Mouse (Mus musculus): ENCODE data around the gene Pex26.

Pex26 gene

DNA sequence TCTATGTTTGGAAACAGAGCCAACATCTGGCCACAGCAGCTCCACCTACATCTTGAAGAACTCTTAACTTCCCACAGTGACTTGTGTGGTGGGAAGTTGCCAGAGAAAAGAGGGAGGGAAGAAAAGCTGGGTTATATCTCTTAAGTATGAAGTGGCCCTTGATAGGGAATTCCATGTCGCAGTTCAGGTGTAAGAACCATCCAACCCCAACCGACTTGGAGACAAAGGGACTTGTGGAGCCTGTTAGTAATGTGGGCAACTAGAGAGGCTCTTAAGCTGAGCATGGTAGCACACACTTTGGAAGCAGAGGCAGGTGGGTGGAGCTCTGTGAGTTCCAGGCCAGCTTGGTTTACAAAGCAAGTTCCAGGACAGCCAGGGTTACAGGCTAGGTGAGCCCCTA, 26.1 kb downstream of the Pex26 start:
- no peak for DNase-seq (ENCODE audit: low spot score)

DNA sequence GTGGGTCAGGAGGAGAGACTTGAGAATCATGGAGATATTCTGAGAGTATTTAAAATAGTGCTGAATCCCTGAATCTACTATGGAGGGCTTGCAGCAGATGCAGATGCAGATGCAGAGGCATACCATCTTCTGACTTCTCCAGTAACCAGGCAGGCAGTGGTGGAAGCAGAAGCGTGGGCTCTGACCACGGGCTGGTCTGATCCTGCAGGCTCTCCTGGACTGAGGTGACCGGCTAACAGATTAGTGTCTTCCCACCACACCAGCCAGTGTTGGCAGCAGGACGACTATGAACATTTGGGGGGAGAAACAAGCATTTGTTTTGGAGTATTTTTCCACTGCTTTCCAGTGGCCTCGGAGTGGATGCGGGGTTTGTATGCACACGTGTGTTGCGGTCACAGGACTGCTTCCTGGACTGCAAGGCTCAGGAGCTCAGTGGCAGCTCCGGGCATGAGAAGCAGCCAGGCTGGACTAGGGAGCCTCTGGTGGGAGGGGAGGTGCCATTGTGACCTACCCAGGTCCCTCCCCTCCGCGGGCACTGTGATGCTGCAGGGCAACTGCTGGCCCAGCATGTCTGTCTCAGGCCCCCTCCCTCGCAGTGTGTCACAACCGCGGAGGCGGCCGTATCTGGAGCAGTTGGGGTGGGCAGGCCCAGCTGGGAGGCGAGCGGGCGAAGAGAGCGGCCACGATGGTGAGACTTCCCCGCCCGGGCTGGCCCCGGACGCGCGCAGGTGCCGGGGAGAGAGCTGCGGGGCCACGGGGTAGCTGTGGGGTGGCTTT, 26.9 kb downstream of the Pex26 start, which contains the start of gene Tuba8:
TSS of gene Tuba8 (plus strand) at position 548 of the 777 bp plus-strand sequence.
- peak; percentile 49 for DNase-seq (ENCODE audit: low spot score)

DNA sequence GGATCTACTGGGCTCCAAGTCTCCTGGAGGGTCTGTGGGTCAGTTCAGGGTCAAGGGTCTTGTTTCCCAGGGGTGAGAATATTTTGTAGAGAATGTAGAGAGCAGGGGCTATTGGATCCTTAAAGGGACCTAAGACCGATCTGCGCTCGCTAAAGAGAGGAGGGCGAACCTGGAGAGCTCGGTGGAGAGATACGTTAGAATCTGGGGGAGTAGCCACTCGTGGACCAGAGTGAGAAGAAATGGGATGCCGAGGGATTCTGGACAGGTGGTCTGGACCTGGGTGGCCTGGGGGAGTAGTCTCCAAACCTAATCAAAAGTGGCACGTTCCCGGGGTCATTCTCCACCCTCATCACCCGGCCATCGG, 27.4 kb downstream of the Pex26 start:
- DNase-seq (ENCODE audit: low spot score) = peak; percentile 39

DNA sequence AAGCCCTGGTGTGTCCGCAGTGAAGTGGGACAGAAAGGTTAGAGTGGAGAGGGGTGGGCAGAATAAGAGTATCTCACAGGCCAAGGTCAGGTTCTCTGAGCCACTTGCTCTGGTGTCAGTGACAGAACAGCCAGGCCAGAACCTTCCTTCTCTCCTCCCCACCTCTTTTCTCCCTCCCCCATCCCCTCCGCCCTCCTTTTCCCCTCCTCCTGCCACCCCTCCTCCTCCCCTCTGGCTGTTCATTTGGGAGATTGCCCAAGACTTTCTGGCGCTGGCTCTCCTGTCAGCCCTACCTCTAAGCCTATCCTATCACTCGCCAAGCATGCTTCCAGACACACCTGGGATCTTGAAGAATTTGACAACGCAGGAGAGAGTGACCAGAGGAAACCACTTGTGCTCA, 28.3 kb downstream of the Pex26 start:
- no peak for DNase-seq (ENCODE audit: low spot score)

DNA sequence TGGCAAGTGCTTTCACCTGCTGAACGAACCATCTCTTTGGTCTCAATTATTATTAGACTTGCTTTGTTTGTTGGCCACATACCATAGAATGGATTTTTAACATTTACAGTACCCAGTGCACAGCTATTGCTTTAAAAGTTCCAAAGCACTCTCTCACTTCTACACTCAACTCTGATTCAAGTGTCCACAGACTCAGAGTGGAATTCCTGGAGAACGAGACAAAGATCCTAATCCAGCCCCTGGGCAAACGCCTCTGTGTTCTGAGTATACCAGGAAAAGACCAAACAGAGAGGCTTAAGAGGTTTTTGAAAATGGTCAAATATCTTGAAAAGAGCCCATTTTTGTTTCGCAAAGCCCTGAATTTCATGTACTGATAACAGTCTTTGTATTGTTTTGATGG, 29.5 kb downstream of the Pex26 start:
- no peak for DNase-seq (ENCODE audit: low spot score)

DNA sequence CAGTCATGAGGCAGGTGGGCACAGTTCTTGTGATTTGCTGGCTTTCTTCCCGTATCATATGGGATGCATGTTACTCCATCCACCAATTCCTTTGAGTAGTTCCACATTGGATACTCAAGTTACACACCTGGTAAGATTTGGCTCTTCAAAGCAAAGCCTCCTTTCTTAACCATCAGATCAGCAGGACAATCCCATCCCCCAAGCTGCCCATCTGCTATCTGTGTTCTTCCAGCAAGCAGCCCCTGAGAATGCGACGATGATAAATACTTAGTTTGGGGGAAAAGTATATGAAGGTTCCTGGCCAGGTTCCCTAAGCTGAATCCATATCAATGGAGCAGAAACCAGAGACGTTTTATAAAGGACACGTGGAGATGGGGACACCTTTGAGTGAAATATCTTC, 30.8 kb downstream of the Pex26 start:
- no peak for DNase-seq (ENCODE audit: low spot score)

DNA sequence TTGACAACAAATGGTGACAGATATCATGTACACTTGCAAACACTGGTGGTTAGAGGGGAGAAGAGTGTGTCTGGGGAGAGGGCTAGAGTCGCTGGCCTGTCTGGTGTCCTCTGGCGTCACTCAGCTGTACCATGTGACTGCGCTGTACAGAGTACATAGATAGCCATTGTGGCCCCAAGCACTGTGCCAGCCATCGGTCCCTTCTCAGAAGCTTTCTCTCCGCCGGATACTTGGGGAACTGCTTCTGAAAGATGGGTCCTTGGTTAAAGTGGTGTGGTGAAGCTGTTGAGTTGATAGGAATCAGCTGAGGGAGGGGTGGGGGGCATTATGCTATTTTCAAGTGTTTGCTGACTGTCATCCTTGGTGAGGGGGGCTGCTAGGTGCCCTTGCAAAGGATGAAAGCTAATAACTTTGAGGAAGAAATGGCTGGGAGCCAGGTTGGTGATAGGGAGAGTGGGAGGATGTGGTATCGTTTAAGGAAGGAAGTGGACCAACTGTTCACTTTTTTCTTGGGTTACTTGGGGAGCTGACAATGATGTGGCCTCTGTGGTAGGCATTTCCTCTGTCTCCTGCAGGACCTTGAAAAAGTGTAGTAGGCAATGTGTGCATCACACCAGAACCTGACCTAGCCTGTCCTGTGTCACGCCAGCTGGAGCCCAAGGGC, 31.3 kb downstream of the Pex26 start:
- no peak for DNase-seq (ENCODE audit: low spot score)

DNA sequence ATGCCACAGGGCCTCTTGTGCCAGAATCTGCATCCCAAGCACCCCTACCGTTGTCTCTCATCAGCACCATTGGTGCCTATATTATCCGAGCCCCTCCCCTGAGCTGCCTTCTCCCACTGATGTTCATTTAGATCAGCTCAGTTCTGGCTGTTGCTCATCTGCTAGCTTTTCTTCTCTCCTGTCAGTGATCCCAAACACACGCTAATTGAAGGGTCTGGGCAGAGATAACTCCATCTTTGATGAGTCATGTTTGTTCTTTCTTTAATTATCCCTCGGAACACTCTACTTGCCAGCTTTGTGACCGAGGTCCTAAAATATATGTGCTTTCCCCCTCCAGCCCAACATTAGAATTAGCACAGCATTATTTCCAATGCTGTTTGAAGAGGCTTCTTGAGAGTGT, 31.9 kb downstream of the Pex26 start:
- no peak for DNase-seq (ENCODE audit: low spot score)

DNA sequence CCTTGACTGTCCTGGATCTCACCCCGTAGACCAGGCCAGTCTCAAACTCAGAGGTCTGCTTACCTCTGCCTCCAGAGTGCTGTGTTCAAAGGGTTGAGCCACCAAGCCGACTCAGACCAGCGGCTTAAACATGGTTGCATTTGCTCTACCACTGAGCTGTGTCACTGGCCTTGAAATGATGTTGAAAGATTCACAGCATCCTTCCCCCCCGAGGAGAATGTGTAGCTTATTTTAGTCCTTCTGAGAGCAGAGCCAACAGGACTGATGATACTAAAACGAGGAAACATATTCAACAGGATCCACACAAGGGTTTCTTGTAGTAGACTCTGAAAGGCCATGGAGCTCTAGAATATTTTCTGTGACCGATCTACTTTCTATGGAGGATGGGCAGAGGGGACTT, 32.4 kb downstream of the Pex26 start:
- no peak for DNase-seq (ENCODE audit: low spot score)

DNA sequence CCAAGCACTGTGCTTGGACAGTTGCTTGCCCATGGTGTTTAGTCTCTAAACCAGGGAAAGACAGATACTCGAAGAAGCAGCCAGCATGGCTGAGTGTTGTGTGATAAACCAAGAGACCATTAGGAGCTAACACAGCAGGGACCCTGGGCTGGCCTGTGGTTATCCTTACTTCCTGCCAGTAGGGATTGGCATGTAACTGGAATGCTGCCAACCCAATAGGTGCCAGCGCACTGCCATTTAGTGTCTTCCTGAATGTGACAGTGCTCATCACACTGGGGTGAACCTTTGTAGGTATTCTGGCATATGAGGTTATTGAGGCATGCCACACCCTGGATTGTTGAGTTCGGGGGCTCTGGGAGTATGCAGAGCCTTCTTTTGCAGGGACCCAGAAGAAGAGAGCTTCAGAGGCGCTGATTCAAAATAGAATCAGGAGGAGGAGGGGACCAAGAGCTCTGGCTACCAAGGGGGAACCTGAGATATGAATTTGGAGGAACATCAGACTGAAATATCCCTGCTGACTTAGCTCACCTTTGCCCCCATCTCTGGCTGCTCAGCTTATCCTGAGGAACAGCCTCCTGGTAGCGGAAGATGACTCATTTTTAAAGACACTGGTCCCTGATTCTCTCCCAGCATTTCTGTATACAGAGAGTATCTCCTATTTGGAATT, 33.3 kb downstream of the Pex26 start:
- DNase-seq (ENCODE audit: low spot score) = no peak

DNA sequence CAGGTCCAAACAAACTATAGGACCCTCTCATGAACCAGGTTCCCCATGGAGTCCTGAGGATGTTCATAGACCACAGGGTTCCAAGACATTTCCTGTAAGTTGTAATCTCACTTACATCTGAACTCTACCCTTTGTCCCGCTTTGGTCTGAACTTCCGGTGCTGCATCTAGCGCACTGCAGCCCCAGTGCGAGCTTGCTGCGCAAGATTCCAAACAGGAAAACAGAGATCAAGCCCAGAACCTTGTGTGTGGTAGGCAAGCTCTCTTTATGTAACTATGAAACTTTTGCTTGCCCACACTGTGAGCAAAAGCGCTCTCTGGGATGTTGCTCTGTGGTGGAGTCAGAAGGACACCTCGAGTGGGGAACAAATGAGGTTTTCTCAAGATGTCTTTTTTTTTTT, 34.5 kb downstream of the Pex26 start:
- DNase-seq (ENCODE audit: low spot score) = no peak

DNA sequence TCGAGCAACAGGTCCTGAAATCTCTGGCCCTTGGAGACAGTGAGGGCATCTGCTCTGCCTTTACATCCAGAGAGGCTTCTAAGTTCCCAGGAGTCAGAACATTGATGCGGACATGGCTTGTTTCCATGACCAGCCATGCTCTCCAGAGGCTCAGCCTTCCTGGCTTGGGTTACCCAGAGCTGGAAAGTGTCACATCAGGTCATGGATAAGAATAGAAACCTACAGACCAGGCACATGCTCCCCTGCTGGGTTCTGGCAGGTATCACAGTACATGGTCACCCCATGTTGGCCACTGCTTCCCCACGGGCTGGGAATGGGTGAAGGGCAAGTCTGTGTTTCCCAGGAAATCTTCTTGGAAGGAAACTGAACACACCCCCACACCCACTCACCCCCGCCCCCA, 35.9 kb downstream of the Pex26 start:
- no peak for DNase-seq (ENCODE audit: low spot score)

DNA sequence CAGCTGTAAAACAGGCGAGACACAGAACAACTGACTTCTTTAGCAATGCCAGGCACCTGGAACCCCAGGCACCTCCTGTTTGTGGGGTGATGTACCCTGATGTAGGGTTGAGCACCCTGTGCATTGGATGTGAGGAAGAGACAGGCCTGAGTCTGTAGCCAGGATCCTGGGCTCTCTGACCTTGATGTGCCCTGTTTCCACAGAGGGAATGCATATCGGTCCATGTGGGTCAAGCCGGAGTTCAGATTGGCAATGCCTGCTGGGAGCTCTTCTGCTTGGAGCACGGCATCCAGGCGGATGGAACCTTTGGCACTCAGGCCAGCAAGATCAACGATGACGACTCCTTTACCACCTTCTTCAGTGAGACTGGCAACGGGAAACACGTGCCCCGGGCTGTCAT, 36.7 kb downstream of the Pex26 start:
- no peak for DNase-seq (ENCODE audit: low spot score)

DNA sequence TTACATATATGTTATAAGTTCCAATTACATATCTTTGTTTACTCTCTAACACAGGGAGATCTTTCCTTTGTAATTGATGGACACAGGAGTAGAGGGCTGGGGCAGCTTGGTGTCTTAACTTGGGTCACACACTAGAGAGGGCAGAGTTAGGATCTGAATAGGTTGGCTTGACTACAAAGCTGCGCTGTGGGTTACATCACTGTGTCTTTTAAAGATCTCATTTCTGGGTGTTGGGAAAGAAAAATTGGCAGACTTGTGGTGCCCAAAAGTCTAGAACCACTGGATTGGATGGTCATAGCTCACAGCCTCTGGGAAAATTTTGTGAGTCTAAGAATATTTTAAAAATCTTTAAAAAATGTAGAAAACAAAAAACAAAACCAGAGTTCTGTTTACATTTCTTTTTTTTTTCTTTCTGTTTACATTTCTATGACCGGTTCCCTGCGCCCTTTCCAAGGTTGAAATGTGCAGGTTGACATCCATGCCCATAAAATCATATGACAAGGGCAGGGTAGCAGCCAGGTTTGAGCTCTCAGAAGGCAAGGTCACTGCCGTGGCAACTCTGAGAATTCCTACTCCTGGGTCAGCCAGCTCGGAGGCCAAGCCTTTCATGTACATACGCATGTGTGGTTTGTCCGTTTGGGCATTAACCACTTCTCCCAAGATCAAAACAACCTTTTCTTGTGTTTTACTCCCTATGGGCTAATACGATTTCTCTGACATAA, 38.6 kb downstream of the Pex26 start:
- no peak for DNase-seq (ENCODE audit: low spot score)

DNA sequence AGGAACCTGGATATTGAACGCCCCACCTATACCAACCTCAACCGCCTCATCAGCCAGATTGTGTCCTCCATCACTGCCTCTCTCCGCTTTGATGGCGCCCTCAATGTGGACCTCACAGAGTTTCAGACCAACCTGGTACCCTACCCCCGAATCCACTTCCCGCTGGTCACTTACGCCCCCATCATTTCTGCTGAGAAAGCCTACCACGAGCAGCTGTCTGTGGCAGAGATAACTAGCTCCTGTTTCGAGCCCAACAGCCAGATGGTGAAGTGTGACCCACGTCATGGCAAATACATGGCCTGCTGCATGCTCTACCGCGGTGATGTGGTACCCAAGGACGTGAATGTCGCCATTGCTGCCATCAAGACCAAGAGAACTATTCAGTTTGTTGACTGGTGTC, 39.5 kb downstream of the Pex26 start:
- no peak for DNase-seq (ENCODE audit: low spot score)

DNA sequence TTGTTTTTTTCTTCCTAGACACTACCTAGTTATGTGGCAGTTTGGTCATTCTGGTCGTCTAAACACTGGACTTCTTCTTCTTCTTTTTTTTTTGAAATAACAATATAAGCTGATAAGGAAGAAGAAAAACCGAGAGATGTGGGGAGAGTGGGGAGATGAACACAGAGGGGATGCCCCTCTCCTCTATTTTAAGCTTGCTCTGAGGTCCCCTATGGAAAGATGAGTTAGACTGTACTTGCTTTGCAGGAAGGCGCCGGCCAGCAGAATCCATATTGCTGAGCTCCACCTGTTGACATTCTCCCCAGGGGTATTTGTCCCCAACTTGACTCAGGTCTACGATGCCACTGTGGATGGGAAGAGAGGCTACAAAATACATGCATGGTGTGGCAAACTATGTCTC, 40.6 kb downstream of the Pex26 start:
- DNase-seq (ENCODE audit: low spot score) = no peak

DNA sequence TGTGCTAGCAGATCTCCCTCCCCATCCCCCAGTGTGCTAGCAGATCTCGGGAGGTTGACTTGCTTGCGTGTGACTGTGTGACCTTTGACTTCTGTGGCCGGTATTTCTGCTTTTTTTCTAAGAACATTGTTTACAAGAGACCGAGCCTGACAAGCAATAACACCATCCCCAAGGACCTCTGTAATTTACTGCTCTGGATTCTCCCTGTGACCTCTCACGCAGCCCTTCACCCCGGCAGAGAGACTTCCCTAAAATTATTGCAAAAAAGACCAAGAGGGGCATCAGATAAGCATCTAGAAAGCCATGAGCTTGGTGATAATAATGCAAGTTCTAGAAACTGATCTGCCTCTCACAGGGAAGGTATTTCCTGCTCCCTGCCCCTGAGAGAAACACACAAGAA, 41.5 kb downstream of the Pex26 start:
- DNase-seq (ENCODE audit: low spot score) = peak; percentile 50

DNA sequence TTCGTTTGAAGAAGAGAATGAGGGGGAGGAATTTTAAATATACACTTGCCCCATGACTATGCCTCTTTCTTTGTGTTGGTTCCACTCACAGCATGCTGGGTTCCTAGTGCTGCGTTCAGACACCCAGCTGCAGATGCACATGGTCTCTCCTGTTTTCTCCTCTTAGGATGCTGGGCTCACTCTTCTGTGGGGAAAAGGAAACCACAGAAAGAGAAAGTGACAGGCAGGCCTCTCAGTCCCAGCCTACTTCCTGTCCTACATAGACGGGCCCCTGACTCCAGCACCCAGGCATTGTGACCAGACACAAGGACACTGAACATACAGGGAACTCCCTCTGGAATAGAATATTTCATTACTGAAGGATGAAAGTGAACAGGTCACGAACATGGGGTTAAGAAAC, 42.6 kb downstream of the Pex26 start:
- no peak for DNase-seq (ENCODE audit: low spot score)

DNA sequence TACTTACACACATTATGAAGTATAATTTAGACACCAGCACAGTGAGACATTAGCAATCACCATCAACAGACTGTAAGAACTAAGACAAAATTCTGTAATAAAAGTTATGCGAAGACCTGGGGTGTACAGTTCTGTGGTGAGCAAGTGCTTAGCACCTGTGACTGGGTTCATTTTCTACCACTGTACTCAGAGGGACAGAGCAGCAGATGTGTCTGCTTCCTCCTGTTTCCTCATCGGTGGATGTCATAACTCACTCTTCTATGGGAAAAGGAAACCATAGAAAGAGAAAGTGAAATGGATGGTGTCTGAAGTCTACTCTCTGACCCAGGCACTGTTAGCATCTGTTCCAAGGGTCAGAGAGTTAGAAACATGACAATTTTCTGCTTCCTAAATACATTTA, 43.3 kb downstream of the Pex26 start:
- DNase-seq (ENCODE audit: low spot score) = no peak

DNA sequence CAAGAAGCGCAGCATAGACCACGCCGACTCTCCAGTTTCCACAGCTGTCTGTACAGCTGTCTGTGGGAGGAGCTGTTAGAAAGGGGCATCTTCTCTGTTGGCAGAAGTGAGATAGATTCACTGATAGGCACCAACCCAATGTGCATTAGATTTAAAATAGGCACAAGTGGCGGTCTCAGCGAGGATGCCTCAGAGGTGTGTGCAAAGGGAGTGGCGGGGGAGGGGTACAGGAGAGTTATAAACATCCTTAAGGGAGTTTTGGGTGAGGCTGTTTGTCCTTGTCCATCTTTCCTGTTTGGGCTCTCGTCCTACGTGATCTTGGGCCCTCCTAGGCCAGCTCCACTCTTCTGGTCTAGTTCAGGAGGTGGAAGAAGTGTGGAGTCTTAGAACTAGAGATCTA, 45.0 kb downstream of the Pex26 start:
- no peak for DNase-seq (ENCODE audit: low spot score)

DNA sequence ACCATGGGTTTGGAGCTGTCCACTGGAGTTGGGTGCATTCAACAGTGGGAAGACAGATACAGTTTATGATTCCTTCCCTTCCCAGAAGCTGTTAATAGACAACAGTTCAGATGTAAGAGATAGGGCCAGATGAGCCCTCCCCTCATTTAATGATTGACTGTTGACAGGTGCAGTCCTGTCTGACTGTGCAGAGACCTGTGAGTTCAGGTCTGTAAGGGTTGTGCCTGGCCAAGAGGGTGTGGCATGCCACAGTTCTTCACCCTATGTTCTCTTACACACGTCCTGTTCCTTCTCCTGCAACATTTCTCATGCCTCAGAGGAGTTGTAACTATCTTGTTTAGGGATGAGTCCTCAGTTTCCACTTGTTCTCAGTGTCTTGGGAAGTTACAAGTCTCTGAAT, 49.2 kb downstream of the Pex26 start:
- no peak for DNase-seq (ENCODE audit: low spot score)

DNA sequence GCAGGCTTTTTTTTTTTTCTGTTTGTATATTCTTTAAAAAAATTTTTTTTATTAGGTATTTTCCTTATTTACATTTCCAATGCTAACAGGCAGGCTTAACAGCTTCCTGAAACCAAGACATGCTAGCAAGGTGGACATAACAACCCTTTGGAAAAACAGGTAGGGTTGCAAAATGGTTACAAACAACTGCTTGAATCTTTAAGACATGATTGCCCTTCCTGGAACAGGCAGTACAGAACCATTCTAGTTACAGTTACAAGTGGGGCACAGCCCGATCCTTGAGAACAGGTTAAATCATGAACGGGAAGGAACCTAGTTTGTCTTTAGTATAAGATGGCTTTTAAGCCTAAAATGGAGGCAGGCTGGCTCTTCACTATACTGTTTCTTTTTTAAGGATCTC, 52.9 kb downstream of the Pex26 start:
- no peak for DNase-seq (ENCODE audit: low spot score)

DNA sequence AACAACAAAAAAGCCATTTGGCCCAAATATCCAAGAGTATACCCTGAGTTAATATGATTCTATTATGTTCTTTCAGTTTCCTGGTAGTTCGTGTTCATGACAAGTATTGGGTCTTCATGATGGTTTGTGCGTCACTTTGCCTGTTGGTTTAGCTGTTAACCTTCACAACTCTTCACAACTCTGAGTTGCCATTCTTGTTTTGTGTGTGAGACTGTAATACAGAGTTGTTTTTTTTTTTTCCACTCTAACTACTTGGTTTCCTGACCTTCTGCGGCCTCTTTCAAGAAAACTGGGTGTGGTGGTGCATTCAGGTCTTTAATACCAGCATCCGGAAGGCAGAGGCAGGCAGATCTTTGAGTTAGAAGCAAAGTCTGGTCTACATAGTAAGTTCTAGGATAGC, 54.7 kb downstream of the Pex26 start:
- no peak for DNase-seq (ENCODE audit: low spot score)

Measured in embryo, embryonic 10.5 days (tissue).